Mouse (Mus musculus): ENCODE data around the gene Crocc2. TPM values are rescaled to one million over a fixed set of nuclear protein-coding genes. Genes with fewer than 3 reads are reported as not detected.

Crocc2 gene
- total and polyA plus RNA-seq, 2 experiments from 2014 or later, result 0.08 to 0.34 TPM

DNA sequence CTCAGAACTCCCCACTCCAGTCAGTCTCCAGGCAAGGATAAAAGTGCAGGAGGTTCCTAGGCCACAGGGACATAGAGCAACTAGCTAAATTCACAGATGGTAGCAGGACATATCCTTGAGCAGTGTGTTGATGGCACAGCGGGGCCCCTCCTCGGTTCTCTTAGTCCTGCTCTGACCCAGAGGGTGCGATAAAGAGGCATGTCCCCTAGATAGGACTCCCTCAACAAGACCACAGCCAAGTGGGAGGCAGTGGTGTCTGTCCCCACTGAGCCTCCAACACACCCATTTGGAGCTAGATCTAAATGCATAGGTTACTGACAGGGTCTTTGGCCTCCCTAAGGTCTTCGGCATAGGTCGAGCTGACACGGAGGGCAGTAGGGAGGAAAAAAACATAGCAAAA, 7.3 kb downstream of the Crocc2 start:
- H3K4me3 ChIP-seq (ENCODE audit: low read depth, low read length), result no peak overlapping the region
- H3K27me3 ChIP-seq (ENCODE audit: control insufficient read depth, insufficient read depth, low read length), result peaks cover 36% of the 10 kb centered on the region
- TF ChIP-seq CTCF (IDR thresholded peaks at IDR 0.05; ENCODE audit: low read depth) (no peak), EP300 (IDR thresholded peaks at IDR 0.05; ENCODE audit: low read depth) (no peak)
- H3K27ac ChIP-seq (ENCODE audit: low read depth), result no peak overlapping the region
- peaks cover 8% of the 10 kb centered on the region; the same call in 1 of the 2 replicates for H3K4me1 ChIP-seq (ENCODE audit: control insufficient read depth, insufficient read depth)
- DNase-seq (ENCODE audit: low spot score) (no peak), ATAC-seq (ENCODE audit: insufficient read depth, low read depth) (no peak)
- WGBS, result 26% methylated on average over 6 of the region's 6 CpGs
- no peak overlapping the region for H3K9ac ChIP-seq (replicated peaks; ENCODE audit: low read depth, low read length)
- H3K9me3 ChIP-seq (replicated peaks; ENCODE audit: control insufficient read depth, low read length), result no peaks in the 10 kb centered on the region
- no peaks in the 10 kb centered on the region for H3K36me3 ChIP-seq (replicated peaks; ENCODE audit: control insufficient read depth, insufficient read depth, low read length)
- H3K4me2 ChIP-seq (ENCODE audit: low read depth, low read length), result 0 out of 2 replicates have a peak overlapping the region, but pooled peaks have one; percentile 58

DNA sequence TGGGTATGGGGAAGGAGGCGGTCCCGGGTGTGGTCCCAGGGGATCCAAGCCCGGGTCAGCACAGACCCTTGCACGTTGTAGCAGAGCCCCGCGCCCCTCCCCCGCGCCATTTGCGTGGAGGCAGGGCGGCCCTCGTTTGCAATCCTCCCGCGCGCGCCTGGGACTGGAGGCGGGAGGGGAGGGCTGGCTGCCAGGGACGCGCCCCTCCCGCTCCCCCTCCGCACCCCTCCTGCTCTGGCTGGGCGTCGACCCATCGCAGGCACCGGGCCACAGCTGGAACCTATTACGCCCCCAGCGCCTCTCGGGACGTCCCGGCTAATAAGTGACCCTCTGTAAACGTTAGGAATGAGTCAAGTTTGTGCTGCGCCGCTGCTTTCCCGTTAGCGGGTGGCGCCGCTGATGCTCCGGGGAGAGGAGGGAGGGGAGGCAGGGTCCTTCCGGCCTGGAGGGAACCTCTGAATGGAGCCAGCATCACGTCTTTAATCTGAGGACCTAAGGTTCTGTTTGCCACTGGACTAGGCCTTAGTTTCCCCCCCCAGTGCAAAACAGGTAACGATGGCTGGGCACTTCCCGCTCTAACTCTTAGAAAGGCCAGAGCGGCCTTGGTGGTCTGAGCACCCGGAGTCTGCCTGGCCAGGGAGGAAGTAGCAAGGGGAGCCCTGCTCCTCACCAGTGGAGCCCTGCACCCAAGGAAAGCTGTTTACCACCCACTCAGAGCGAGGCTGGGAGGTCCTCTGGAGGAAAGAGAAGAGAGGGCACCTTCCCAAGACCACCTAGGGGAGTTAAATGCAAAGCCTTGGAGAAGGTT, 8.2 kb downstream of the Crocc2 start:
- 7% methylated on average over 43 of the region's 44 CpGs for WGBS
- peak; percentile 67 for ATAC-seq (ENCODE audit: insufficient read depth, low read depth)
- H3K4me1 ChIP-seq (ENCODE audit: control insufficient read depth, insufficient read depth), result peaks cover 8% of the 10 kb centered on the region; the same call in 1 of the 2 replicates
- peak overlapping the region; percentile 58 for H3K4me2 ChIP-seq (ENCODE audit: low read depth, low read length)
- H3K36me3 ChIP-seq (replicated peaks; ENCODE audit: control insufficient read depth, insufficient read depth, low read length), result no peaks in the 10 kb centered on the region
- no peaks in the 10 kb centered on the region for H3K9me3 ChIP-seq (replicated peaks; ENCODE audit: control insufficient read depth, low read length)
- no peak for TF ChIP-seq CTCF (IDR thresholded peaks at IDR 0.05; ENCODE audit: low read depth)
- no peak for TF ChIP-seq EP300 (IDR thresholded peaks at IDR 0.05; ENCODE audit: low read depth)
- H3K4me3 ChIP-seq (ENCODE audit: low read depth, low read length), result peak overlapping the region; percentile 33
- peaks cover 34% of the 10 kb centered on the region; the same call in 1 of the 2 replicates for H3K27me3 ChIP-seq (ENCODE audit: control insufficient read depth, insufficient read depth, low read length)
- no peak overlapping the region for H3K9ac ChIP-seq (replicated peaks; ENCODE audit: low read depth, low read length)
- H3K27ac ChIP-seq (ENCODE audit: low read depth), result 0 out of 2 replicates have a peak overlapping the region, but pooled peaks have one; percentile 6
- DNase-seq (ENCODE audit: low spot score), result peak; percentile 38

GRCm38 (mm10) chr1:93182281-93182680, 13.8 kb downstream of the Crocc2 start:
- 80% methylated on average over 7 of the region's 7 CpGs for WGBS
- Histone ChIP-seq H3K4me3 (ENCODE audit: low read depth, low read length) (no peak overlapping the region), H3K9me3 (replicated peaks; ENCODE audit: control insufficient read depth, low read length) (no peaks in the 10 kb centered on the region), H3K27me3 (ENCODE audit: control insufficient read depth, insufficient read depth, low read length) (peaks cover 20% of the 10 kb centered on the region), H3K27ac (ENCODE audit: low read depth) (no peak overlapping the region), H3K9ac (replicated peaks; ENCODE audit: low read depth, low read length) (no peak overlapping the region), H3K4me1 (ENCODE audit: control insufficient read depth, insufficient read depth) (0 out of 2 replicates have a peak, but pooled peaks cover 4% of the 10 kb centered on the region), H3K36me3 (replicated peaks; ENCODE audit: control insufficient read depth, insufficient read depth, low read length) (no peaks in the 10 kb centered on the region), H3K4me2 (ENCODE audit: low read depth, low read length) (no peak overlapping the region)
- TF ChIP-seq EP300 (IDR thresholded peaks at IDR 0.05; ENCODE audit: low read depth), result no peak
- no peak for TF ChIP-seq CTCF (IDR thresholded peaks at IDR 0.05; ENCODE audit: low read depth)
- ATAC-seq (ENCODE audit: insufficient read depth, low read depth) (no peak), DNase-seq (ENCODE audit: low spot score) (no peak)

DNA sequence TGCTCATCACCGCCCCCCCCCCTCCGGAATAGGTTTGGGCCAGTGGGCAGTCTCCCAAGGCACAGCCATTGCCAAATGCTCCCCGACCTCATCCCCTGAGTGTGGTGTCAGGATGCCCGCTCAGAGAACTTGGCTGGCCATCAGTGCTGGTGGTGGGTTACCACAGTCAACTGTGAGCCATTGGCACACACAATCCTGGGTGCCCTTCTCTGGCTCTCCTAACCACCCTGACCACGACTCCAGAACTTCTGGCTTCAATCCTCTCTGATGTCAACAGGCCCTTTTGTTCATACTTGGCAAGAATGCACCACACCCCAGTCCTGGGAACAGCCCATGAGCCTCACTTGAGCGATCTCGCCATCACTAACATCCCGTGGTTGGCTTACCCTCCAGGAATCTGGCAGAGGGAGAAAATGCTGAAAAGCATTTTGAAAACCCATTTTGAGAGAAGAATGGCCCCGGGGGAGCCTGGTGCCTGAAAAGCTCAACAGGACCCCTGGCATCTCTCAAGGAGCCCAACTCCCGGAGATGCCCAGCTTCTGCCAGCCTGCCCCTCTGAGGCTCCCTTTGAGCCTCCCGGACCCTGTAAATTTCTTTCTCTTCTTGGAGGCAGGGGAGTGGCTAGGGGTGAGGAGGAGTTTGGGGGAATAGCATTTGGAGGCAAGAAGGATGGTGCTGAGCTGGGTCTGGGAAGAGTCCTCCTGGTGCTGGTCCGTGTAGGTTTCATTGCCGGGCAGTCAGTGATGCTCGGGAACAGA, 15.7 kb downstream of the Crocc2 start:
- H3K27me3 ChIP-seq (ENCODE audit: control insufficient read depth, insufficient read depth, low read length), result peaks cover 13% of the 10 kb centered on the region
- H3K4me1 ChIP-seq (ENCODE audit: control insufficient read depth, insufficient read depth), result 0 out of 2 replicates have a peak, but pooled peaks cover 4% of the 10 kb centered on the region
- ATAC-seq (ENCODE audit: insufficient read depth, low read depth) (no peak), DNase-seq (ENCODE audit: low spot score) (no peak)
- no peak overlapping the region for H3K9ac ChIP-seq (replicated peaks; ENCODE audit: low read depth, low read length)
- TF ChIP-seq EP300 (IDR thresholded peaks at IDR 0.05; ENCODE audit: low read depth) (no peak), CTCF (IDR thresholded peaks at IDR 0.05; ENCODE audit: low read depth) (no peak)
- H3K27ac ChIP-seq (ENCODE audit: low read depth), result no peak overlapping the region
- H3K36me3 ChIP-seq (replicated peaks; ENCODE audit: control insufficient read depth, insufficient read depth, low read length), result no peaks in the 10 kb centered on the region
- no peak overlapping the region for H3K4me2 ChIP-seq (ENCODE audit: low read depth, low read length)
- no peak overlapping the region for H3K4me3 ChIP-seq (ENCODE audit: low read depth, low read length)
- 61% methylated on average over 14 of the region's 14 CpGs for WGBS
- H3K9me3 ChIP-seq (replicated peaks; ENCODE audit: control insufficient read depth, low read length), result no peaks in the 10 kb centered on the region

- no peak overlapping the region for H3K27ac ChIP-seq (ENCODE audit: low read depth)
- H3K9me3 ChIP-seq (replicated peaks; ENCODE audit: control insufficient read depth, low read length), result no peaks in the 10 kb centered on the region
- H3K4me1 ChIP-seq (ENCODE audit: control insufficient read depth, insufficient read depth), result no peaks in the 10 kb centered on the region
- H3K4me2 ChIP-seq (ENCODE audit: low read depth, low read length), result no peak overlapping the region
- no peak overlapping the region for H3K9ac ChIP-seq (replicated peaks; ENCODE audit: low read depth, low read length)
- H3K4me3 ChIP-seq (ENCODE audit: low read depth, low read length), result no peak overlapping the region
- H3K27me3 ChIP-seq (ENCODE audit: control insufficient read depth, insufficient read depth, low read length), result peaks cover 25% of the 10 kb centered on the region
- H3K36me3 ChIP-seq (replicated peaks; ENCODE audit: control insufficient read depth, insufficient read depth, low read length), result no peaks in the 10 kb centered on the region
- ATAC-seq (ENCODE audit: insufficient read depth, low read depth), result no peak
- TF ChIP-seq CTCF (IDR thresholded peaks at IDR 0.05; ENCODE audit: low read depth) (no peak), EP300 (IDR thresholded peaks at IDR 0.05; ENCODE audit: low read depth) (no peak)
- WGBS, result 20% methylated on average over 10 of the region's 17 CpGs
- no peak for DNase-seq (ENCODE audit: low spot score)
These were observed 22.3 kb downstream of the Crocc2 start for GRCm38 (mm10) chr1:93190726-93191305.

All from heart, postnatal 0 days (tissue).